Mouse (Mus musculus): Measurements from ENCODE around the gene Gm10959. TPM values are rescaled to one million over a fixed set of nuclear protein-coding genes. Genes with fewer than 3 reads are reported as not detected.
A peak's percentile ranks its signal among the peaks of the same experiment; 100 is the strongest.
"Not testable (repeated sequence)": the region's sequence is repeated elsewhere in the genome, so short reads cannot be mapped to it uniquely, and the experiment has no call there.

The Gm10959 gene
- not detected in 2 replicates for polyA plus RNA-seq (2012; rRNA removed)

DNA sequence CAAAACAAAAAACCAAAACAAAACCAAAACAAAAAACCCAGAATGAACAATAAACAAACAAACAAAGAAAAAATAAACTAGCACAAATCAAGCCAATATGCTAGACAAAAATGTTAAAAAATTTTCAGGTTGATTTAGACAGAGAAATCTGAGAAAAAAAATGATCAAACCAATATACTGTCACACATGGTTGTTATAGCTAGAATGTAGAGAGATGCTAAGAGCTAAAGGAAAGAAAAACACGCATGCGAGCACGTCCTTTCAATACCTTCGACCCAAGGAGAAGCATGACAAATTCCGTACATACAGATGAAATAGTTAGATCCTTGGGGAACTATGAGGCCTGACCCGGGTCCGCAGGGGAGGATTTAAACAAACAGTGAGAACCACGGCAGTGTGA lies at the start of gene Gm10959:
Gm10959 (minus strand) TSS at position 101 of the 400 bp plus-strand sequence.
- DNase-seq (ENCODE audit: low read depth): no peak

DNA sequence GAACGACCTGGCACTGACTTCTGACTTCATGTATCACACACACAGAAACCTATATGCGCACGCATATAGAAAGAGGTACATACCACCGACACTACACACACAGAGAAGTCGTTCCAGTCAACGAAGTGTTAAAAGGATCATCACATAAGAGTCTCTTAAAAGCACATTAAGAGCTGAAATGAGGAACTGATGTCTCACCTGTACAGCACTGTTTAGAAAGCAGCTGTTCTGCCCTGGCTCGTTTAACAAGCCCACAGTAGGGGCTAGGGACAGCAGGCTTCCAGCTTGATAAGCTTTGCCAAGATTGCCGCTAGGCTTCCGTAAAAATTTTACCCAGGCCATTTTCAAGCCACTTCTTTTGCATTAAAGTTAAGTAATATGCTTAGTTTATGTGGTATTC lies 49.2 kb upstream of the Gm10959 start:
- DNase-seq (ENCODE audit: low read depth): no peak

DNA sequence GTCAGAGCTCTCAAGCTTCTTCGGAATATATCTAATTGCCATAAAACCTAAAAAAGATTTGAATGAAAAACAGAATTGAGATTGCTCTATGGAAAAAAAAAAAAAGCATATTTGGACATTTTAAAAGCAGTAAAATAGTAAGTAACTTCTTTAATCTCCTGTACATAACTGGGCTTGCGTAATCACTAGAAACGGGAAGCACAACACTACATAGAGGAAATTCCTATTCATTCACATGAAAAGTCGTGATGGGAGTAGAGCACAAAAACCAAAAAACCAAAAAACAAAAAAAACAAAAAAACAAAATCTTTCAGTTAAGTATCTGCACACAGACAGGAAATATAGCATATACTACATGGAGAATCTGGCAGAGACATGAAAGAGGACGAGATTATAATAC lies 45.1 kb upstream of the Gm10959 start:
- DNase-seq (ENCODE audit: low read depth): no peak

DNA sequence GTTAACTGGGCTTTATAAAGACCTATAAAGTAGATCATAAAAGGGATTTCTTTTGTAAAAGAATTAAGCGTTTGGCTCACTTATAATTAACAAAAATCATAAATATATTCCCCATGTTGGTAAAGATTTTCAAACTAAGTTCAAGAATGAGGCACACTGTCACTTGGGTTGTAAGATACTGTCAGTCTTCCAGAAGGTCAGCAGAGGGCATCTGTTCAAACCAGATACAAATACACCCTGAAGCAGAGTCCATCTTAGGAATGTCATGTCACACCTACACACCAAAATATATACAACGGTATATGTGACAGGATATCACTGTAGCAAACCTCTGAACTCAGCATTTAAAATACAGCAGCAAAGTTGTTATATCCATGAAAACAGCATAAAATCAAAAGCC lies 31.0 kb upstream of the Gm10959 start:
- no peak for DNase-seq (ENCODE audit: low read depth)

DNA sequence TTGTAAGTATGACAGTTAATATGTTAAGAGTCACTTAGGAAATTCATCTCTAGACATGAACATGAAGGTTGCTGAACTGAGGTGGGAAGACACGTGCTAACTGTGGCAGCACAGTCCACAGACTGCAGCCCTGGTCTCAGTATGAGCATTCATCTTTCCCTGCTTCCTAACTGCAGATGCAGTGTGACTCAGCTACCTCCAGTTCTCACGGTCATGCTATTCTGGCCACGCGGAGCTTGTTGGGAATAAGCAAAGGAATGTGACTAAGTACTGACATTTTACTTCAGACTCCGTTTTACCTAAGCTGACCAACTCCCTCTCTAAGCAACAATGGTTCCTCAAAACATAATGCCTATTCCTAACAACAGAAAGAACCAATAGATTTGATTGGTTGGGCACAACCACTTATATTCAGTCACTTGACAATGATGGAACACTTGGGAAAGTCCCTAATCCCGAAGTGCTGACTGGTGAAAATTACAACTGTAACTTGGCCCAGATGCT lies 24.3 kb upstream of the Gm10959 start:
- DNase-seq (ENCODE audit: low read depth): no peak

DNA sequence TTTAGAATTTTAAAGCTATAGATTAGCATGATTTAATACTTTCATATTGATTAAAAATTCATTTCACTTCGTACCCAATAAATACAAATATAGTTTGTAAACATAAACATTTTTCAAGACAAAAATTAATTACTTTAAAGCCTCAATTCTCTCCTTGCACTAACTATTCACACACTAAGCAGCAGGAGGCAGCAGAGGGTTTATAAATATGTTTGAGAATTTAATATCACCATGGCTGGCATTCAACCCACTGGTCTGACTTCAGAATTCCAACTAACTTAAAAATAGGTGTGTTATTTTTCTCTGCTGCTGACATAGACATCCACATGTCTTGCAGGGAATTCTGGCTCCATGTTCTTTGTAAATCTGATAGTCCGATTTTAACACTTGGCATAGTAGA lies 20.1 kb upstream of the Gm10959 start:
- no peak for DNase-seq (ENCODE audit: low read depth)

DNA sequence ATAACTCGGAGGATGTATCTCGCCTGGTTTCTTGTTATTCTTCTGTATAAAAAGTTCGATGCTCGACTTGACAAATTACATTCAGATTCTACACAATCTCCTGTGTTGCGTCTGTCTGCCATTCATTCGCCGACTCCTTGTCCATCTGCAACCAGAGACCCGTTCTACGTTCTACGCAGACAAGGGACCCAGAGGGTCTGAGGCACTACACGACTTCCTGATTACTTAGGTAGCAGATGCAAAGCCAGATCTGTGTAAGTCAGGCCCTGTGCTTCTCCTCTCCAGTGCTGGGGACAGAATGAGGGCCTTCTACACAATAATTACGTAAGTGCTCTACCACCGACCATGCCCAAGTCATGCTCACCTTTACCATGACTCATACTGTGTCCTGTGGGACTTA lies 18.0 kb upstream of the Gm10959 start:
- DNase-seq (ENCODE audit: low read depth): not testable (repeated sequence)

DNA sequence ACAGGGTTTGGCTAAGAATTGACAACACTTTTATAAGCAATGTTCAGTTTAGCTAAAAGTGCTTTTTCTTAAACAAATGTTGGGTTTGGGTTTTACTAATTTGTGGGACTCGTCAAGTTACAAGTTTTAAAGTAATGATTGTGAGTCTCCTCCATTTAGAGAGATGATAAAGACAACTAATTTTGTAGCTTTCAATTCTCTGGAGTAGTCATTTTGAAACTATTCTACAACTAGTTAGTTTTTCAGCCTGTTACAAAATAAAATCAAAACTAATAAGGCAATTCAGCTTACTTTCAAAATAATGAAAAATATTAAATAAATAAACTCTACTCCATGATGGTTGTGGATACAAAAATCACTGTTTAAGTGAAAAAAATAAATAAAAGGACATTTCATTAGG lies 13.3 kb upstream of the Gm10959 start:
- no peak for DNase-seq (ENCODE audit: low read depth)

DNA sequence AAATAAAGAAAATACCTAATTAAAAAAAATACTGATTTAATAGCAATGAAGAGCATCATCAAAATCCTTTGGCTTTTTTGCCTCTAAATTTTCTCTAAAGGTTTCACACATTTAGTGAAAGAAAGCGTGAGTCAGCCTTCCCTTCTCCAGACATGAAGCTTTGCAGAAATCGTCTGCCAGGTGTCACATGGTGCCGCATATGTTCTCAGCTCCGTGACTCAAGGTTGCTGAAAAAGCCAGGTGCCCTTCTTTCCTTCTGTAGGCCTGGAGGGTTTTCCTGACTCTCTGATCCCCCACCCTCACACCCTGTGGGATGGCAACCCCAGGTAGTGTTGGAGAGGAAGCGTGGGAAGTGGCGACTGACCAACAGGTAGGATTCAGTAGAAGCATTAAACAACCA lies 10.6 kb upstream of the Gm10959 start:
- DNase-seq (ENCODE audit: low read depth): no peak

DNA sequence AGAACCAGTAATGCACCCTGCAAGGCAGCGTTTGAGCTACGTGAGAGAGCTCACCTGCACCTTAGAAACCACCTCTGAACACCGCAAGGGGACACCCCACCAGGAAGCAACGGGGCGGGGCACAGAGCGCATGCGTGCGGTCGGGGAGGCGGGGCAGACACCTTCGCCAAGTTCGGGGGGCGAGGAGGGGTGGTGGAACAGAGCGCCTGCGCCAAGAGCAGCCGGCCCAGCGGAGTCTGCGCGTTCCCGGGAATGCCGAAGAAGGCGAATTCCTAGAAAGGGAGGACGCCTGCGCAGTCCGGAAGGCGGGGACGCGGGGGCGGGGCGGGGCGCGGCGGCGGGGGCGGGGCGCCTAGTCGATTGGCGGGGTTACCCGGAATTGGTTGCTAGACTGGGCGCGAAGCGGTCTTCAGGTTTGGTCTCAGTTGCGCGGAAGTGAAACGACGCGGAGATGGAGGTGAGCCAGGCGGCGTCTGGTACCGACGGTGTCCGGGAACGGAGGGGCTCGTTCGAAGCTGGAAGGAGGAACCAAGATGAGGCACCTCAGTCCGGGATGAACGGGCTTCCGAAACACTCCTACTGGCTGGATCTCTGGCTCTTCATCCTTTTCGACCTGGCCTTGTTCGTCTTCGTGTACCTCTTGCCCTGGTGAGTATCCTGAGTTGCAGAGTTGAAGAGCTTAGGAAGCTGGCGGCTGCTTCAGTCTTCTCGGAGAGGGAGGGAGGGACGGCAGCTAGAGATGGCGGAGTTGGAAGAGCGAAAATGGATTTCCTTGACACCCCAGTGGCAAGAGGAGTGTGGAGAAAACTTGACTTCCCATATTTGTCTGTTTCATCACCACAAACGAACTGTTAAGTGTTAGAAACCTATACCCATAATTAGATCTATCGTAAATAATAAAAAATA lies 5.1 kb upstream of the Gm10959 start, which contains the start of gene 1810037I17Rik:
1810037I17Rik (plus strand) TSS at position 195 of the 906 bp plus-strand sequence.
- DNase-seq (ENCODE audit: low read depth): no peak

DNA sequence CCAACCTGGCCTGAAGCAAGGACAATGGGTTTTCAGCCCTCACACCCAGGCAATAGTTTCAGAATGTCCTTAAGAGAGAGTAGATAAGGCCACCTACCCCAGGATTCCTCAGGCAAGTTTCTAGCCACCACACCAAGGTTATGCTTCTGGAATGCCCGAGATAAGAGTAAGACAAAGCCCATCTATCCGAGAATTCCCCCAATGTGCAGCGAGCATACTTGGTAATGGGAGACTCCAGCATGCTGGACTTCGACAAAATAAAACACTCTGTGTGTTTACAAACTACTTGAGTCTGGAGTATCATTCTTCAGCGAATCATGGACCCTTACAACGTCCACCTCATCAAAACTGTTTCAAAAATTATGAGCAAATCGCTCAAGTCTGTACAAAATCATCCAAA lies 4.0 kb upstream of the Gm10959 start:
- DNase-seq (ENCODE audit: low read depth): no peak

DNA sequence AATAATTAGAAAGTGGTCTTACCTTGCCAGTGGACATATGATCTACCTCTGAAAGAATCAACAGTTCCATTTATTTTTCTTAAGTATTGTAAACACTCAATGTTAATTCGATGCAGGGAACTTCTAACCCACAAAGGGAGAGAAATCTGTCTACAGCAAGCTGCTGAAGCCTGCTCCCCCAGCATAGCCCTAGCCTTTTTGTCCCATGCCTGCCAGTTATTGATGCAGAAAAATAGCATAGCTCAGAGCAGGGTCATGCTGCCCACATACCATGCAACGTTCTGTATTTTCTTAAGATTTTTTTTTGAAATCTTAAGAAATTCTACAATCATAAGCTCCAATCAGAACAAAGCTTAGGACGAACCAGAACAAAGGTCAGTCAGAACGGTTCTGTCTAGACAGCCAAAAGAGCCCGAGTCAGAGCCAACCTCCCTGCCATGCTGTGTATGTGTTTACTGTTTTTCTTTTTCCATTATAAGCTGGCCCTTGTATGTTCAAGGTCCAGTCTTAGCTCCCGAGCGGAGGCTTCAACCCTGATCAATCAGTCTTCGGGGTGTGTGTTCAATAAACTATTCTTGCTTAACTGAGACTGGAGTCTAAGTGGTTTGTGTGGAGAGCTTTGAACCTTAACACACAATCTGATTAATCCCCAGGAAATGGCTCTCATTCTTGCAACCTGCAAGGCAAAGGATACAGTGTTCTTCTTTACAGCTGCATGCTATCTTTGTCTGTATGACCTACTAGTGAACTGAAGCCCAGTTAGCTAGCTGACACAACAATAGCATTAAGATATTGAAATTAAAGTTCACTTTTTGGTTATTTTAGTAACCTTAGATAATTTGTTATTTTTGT lies 2.7 kb upstream of the Gm10959 start:
- DNase-seq (ENCODE audit: low read depth): peak; percentile 77

DNA sequence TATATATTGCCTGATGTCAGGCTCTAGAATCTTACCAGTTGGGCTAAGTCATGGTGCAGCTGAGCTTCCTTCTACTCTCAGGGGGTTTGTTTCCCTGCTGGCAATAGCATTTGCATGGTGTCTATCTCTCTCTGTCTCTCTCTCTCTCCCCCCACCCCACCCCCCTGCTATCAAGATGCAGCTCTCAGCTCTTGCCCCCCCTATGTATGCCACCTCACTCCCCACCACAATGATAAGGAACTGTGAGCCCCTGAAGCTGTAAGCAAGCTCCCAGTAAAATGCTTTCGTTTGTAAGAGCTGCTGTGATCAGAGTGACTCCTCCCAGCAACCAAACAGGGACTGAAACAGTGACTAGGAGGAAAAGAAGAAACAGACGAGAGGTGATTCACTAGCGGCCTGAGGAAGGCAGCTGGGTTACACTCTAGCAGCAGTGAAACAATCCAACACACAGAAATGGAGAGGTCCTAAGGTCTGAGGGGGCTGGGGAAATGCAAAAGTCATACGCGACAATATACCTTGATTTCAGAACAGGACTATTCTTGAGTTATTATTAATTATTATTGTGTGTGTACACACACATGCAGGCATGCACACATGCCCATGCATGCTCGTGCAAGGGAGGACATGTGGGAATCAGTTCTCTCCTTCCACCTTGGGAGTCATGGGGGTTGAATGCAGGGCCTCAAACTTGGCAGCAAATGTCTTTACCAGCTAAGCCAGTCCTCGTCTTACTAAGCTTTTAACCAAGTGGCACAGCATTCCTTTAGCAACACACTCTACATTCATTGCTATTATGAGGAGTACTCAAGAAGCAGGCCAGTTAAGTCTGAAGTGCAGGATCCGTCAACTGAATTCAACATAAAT lies 1.6 kb upstream of the Gm10959 start:
- DNase-seq (ENCODE audit: low read depth): no peak

DNA sequence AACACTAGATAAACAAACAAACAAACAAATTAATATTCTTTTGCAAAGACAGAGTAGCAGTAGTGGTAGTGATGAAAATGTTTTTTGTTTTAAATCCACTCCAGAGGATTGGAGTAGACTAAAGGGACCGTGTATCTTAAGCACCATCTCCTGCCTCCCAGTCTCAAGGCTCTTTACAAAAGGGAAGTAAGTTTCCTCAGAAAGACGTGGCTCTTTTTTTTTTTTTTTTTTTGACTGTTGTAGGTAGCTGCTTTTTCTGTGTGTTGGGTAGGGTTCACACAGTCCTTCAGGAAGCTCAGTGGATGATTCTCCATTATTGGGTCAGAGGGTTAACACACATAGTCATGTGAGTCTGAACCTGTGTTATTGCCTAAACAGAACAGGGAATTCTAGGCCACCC lies 488 bp downstream of the Gm10959 start:
- DNase-seq (ENCODE audit: low read depth): no peak

DNA sequence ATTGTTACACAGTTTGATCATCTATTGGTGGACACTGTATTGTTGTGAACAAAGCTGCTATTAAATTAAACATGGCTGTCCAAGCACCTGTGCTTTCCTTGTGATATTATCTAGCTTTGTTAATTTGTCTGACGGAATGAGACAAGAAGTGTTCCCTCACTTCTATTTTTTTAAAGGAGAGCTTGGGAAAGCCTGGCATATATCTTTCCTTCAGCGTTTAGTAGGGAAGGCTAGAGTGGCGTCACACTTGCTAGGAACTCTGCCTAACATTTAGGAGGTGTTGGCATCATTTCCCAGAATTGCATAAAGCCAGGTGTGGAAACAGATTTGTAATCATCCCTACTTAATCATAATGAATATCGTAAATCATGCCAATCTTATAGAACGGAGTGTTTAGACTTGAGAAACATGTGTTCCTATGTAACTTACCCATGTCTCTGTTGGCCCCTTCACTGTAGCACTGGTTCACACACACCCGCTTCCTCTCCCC lies 2.9 kb downstream of the Gm10959 start:
- peak; percentile 95 for DNase-seq (ENCODE audit: low read depth)

DNA sequence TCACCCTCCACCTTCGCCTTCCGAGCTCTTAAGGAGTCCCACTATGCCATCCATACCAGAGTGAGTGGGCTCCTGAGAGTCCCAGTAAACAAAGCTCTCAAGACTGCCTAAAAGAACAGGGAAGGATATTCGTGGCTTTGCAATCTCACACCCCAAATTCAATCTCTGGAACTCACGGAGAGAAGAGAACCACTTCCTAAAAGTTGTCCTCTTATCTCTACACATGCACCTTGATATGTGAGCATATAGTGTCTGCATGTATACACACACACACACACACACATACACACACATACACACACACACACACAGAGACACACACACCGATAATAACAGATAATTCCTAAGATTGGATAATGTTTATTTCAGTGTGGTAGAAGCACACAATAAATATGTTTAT lies 3.7 kb downstream of the Gm10959 start:
- no peak for DNase-seq (ENCODE audit: low read depth)

DNA sequence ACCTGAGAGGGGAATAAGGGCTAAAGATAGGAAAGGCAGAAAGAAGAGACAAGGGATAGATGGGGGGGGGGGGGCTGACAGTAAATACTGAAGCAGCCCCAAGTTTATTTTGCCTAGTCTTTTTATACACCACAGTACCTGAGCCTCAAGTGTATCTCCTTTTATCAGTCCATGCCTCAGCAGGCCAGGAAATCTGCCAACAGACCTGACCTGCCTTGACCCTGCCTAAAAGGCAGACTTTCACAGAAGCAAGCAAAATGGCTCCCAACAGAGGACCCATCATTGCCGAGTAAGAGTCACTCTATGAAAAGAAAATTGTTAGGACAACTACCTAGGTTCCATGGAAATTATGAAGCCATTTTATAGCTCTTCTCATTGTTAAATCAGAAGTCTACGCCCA lies 11.3 kb downstream of the Gm10959 start:
- DNase-seq (ENCODE audit: low read depth): no peak

DNA sequence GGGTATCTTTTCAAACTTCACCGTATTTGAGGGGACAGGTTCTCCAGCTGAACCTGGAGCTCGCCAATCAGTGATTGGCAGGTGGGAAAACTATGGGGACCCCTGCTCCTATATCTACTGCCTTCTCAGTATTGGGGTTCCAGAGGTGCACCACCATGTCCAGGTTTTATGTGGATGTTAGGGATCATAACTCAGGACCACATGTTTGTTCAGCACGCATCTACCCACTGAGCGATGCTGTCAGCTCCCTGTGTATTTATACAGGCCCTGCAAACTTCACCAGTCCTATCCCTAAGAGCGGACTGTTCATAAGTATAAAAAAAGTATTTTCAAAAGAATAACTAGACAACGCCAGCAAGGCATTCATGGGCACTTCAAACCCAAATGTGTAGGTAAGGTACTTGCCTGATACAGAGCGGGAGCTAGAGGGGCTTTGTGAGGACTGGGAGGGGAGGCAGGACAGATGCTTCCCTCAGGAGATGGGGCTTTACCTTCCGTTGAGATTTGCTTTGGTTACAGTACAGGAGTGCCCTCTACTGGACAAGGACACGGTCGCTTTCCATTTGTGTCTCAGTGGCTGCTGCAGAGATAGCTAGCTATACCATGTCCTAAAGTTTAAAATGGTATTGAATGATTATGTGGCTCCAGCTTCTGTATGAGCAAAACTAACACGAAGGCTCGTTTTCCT lies 15.3 kb downstream of the Gm10959 start:
- DNase-seq (ENCODE audit: low read depth): no peak

DNA sequence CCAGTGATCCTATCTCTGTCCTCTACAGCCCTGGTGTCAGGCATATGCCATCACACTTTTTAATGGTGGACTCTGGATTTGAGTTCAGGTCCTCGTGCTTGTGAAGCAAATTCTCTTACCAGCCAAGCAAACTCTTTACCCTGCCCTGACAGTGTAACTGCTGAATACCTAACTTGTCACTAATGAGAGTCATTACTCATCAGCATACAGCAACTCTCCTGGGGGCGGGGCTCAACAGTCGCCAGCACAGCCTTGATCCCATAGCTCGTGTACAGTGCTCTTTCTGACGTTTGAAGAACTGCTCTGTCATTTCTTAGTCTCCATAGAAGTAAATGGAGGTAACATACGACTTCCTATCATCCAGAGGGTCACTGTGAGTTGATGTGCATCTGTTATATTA lies 20.9 kb downstream of the Gm10959 start:
- DNase-seq (ENCODE audit: low read depth): no peak

DNA sequence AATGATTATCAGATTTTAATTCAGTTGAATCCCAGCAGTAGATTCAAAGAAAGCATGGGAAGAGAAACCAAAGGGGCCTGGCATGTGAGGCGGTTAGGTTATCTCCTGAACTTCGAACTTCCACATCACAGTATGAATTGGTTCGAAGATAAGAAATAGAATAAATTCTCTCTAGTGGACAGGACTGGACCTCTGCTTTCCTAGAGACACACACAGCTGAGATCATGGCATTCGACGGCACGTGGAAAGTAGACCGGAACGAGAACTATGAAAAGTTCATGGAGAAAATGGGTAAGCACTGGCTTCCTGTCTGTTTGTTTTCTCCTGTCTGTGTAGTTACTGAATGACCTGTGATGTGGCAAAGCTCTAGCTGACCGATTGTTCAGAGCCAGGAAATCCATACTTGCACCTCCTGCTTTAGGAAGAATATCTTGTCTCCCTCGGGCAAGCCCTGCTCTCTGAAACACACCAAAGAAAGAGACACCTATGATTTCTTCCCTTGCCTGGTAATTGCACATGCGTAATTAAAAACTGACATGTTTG lies 23.9 kb downstream of the Gm10959 start:
- no peak for DNase-seq (ENCODE audit: low read depth)

DNA sequence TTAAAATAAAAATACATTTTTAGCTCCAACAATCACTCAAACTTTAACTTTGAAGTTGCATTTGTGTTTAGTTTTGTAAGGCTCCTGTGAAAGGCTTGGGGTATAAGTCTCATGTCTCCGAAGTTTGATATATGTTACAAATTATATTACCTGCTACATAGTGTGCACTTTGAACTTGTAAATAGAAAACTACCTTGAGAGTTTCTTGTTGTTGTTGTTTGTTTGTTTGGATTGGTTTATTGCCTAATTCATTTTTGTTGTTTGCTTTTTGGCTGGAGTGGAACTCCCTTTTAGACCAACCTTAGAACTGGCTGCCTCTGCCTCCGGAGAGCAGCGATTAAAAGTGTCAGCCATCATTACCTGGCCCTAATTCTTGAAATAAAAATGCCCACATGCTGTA lies 24.4 kb downstream of the Gm10959 start, which contains the start of gene Fabp2:
Fabp2 (plus strand) TSS at position 301 of the 400 bp plus-strand sequence.
- DNase-seq (ENCODE audit: low read depth): no peak
